Mouse (Mus musculus) E14TG2a.4 (cell line): ENCODE measurements around the gene Pxylp1.

ENCODE experiments used
- CTCF ChIP-seq: conservative IDR thresholded peaks from 2 replicates; pipeline ENCODE4 v1.5.1; 2014; ENCODE audit warnings: low read length
- NANOG ChIP-seq: IDR thresholded peaks from 2 replicates; pipeline ENCODE4 v1.6.1; 2014; ENCODE audit warnings: borderline replicate concordance, low read length, mixed read lengths

DNA sequence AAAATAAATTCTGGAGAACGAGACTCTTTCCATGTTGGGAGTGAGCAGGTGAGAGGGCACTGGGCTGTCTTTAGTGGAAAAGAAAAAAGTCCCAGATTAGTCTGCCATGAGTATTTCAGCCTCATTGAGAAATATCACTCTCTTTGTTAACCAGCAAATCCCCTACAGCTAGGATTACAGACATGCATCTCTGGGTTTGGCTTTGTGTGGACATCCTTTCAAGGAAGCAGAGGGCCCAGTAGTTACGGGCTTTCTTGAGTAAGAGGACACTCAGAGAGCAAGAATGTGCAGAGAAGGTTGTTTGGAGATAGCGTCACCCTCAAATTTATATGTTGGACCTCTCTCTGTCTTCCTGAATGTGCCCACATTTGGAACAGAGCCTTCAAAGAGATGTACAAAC is 102.6 kb downstream of the Pxylp1 start:
- TF ChIP-seq CTCF = no peak
- TF ChIP-seq NANOG = no peak
